Mouse (Mus musculus): ENCODE measurements at regions not wholly inside any gene's neighbourhood (a gene's known extent, or its start where the extent isn't known, plus 50 kb on each side); places are given as distances from the start of the nearest gene placed in this dataset.

- WGBS: 80% methylated on average over 6 of the region's 6 CpGs
- no peaks in the 10 kb centered on the region for H3K4me1 ChIP-seq (ENCODE audit: control insufficient read depth, insufficient read depth, low read length)
- H3K4me2 ChIP-seq (ENCODE audit: low read depth, low read length): no peak overlapping the region
- H3K9me3 ChIP-seq (ENCODE audit: control insufficient read depth, low read length): no peaks in the 10 kb centered on the region
- no peak for ATAC-seq (ENCODE audit: low read depth)
- H3K9ac ChIP-seq (replicated peaks; ENCODE audit: low read depth, low read length): no peak overlapping the region
- no peak overlapping the region for H3K4me3 ChIP-seq (ENCODE audit: low read depth, low read length)
- no peak overlapping the region for H3K27ac ChIP-seq (ENCODE audit: low read depth, low read length)
- H3K36me3 ChIP-seq (ENCODE audit: control insufficient read depth, insufficient read depth, low read length): no peaks in the 10 kb centered on the region
- H3K27me3 ChIP-seq (ENCODE audit: control insufficient read depth, insufficient read depth, low read length): no peaks in the 10 kb centered on the region
These were observed 166.6 kb upstream of the Gm9747 start for GRCm38 (mm10) chr1:82066291-82066690.

- H3K9me3 ChIP-seq (ENCODE audit: control insufficient read depth, low read length): no peaks in the 10 kb centered on the region
- WGBS: 88% methylated on average over 4 of the region's 4 CpGs
- no peak overlapping the region for H3K9ac ChIP-seq (replicated peaks; ENCODE audit: low read depth, low read length)
- H3K4me1 ChIP-seq (ENCODE audit: control insufficient read depth, insufficient read depth, low read length): no peaks in the 10 kb centered on the region
- ATAC-seq (ENCODE audit: low read depth): no peak
- no peaks in the 10 kb centered on the region for H3K36me3 ChIP-seq (ENCODE audit: control insufficient read depth, insufficient read depth, low read length)
- no peaks in the 10 kb centered on the region for H3K27me3 ChIP-seq (ENCODE audit: control insufficient read depth, insufficient read depth, low read length)
- no peak overlapping the region for H3K27ac ChIP-seq (ENCODE audit: low read depth, low read length)
- H3K4me2 ChIP-seq (ENCODE audit: low read depth, low read length): no peak overlapping the region
- H3K4me3 ChIP-seq (ENCODE audit: low read depth, low read length): no peak overlapping the region
These were observed 164.3 kb upstream of the Gm9747 start for GRCm38 (mm10) chr1:82068571-82068970.

GRCm38 (mm10) chr1:82070181-82071109 lies 162.5 kb upstream of the Gm9747 start:
- H3K36me3 ChIP-seq (ENCODE audit: control insufficient read depth, insufficient read depth, low read length): no peaks in the 10 kb centered on the region
- no peak overlapping the region for H3K27ac ChIP-seq (ENCODE audit: low read depth, low read length)
- H3K9me3 ChIP-seq (ENCODE audit: control insufficient read depth, low read length): no peaks in the 10 kb centered on the region
- no peak overlapping the region for H3K9ac ChIP-seq (replicated peaks; ENCODE audit: low read depth, low read length)
- no peak overlapping the region for H3K4me3 ChIP-seq (ENCODE audit: low read depth, low read length)
- H3K27me3 ChIP-seq (ENCODE audit: control insufficient read depth, insufficient read depth, low read length): no peaks in the 10 kb centered on the region
- ATAC-seq (ENCODE audit: low read depth): no peak
- no peak overlapping the region for H3K4me2 ChIP-seq (ENCODE audit: low read depth, low read length)
- H3K4me1 ChIP-seq (ENCODE audit: control insufficient read depth, insufficient read depth, low read length): no peaks in the 10 kb centered on the region
- 62% methylated on average over 9 of the region's 9 CpGs for WGBS

GRCm38 (mm10) chr1:82089136-82089839 lies 143.6 kb upstream of the Gm9747 start:
- Histone ChIP-seq H3K4me2 (ENCODE audit: low read depth, low read length) (no peak overlapping the region), H3K4me1 (ENCODE audit: control insufficient read depth, insufficient read depth, low read length) (no peaks in the 10 kb centered on the region), H3K27me3 (ENCODE audit: control insufficient read depth, insufficient read depth, low read length) (no peaks in the 10 kb centered on the region), H3K27ac (ENCODE audit: low read depth, low read length) (no peak overlapping the region), H3K9ac (replicated peaks; ENCODE audit: low read depth, low read length) (no peak overlapping the region), H3K9me3 (ENCODE audit: control insufficient read depth, low read length) (no peaks in the 10 kb centered on the region), H3K36me3 (ENCODE audit: control insufficient read depth, insufficient read depth, low read length) (no peaks in the 10 kb centered on the region), H3K4me3 (ENCODE audit: low read depth, low read length) (no peak overlapping the region)
- ATAC-seq (ENCODE audit: low read depth): peak; percentile 51; the same call in 1 of the 2 replicates
- WGBS: 38% methylated on average over 6 of the region's 6 CpGs

- Histone ChIP-seq H3K9me3 (ENCODE audit: control insufficient read depth, low read length) (no peaks in the 10 kb centered on the region), H3K27ac (ENCODE audit: low read depth, low read length) (no peak overlapping the region), H3K36me3 (ENCODE audit: control insufficient read depth, insufficient read depth, low read length) (no peaks in the 10 kb centered on the region), H3K9ac (replicated peaks; ENCODE audit: low read depth, low read length) (no peak overlapping the region), H3K27me3 (ENCODE audit: control insufficient read depth, insufficient read depth, low read length) (no peaks in the 10 kb centered on the region), H3K4me2 (ENCODE audit: low read depth, low read length) (no peak overlapping the region), H3K4me1 (ENCODE audit: control insufficient read depth, insufficient read depth, low read length) (no peaks in the 10 kb centered on the region), H3K4me3 (ENCODE audit: low read depth, low read length) (no peak overlapping the region)
- no peak for ATAC-seq (ENCODE audit: low read depth)
- 98% methylated on average over 2 of the region's 2 CpGs for WGBS
These were observed 137.8 kb upstream of the Gm9747 start for GRCm38 (mm10) chr1:82095101-82095500.

- Histone ChIP-seq H3K9me3 (ENCODE audit: control insufficient read depth, low read length) (no peaks in the 10 kb centered on the region), H3K36me3 (ENCODE audit: control insufficient read depth, insufficient read depth, low read length) (no peaks in the 10 kb centered on the region), H3K4me2 (ENCODE audit: low read depth, low read length) (no peak overlapping the region), H3K4me1 (ENCODE audit: control insufficient read depth, insufficient read depth, low read length) (no peaks in the 10 kb centered on the region), H3K4me3 (ENCODE audit: low read depth, low read length) (no peak overlapping the region), H3K27ac (ENCODE audit: low read depth, low read length) (no peak overlapping the region), H3K9ac (replicated peaks; ENCODE audit: low read depth, low read length) (no peak overlapping the region), H3K27me3 (ENCODE audit: control insufficient read depth, insufficient read depth, low read length) (no peaks in the 10 kb centered on the region)
- 52% methylated on average over 5 of the region's 5 CpGs for WGBS
- ATAC-seq (ENCODE audit: low read depth): peak; percentile 60; the same call in 1 of the 2 replicates
These were observed 126.2 kb upstream of the Gm9747 start for GRCm38 (mm10) chr1:82106756-82107155.

GRCm38 (mm10) chr1:82110071-82110635 lies 122.8 kb upstream of the Gm9747 start:
- WGBS: 79% methylated on average over 1 of the region's 1 CpGs
- Histone ChIP-seq H3K4me2 (ENCODE audit: low read depth, low read length) (no peak overlapping the region), H3K4me3 (ENCODE audit: low read depth, low read length) (no peak overlapping the region), H3K36me3 (ENCODE audit: control insufficient read depth, insufficient read depth, low read length) (no peaks in the 10 kb centered on the region), H3K9me3 (ENCODE audit: control insufficient read depth, low read length) (no peaks in the 10 kb centered on the region), H3K27me3 (ENCODE audit: control insufficient read depth, insufficient read depth, low read length) (no peaks in the 10 kb centered on the region), H3K4me1 (ENCODE audit: control insufficient read depth, insufficient read depth, low read length) (no peaks in the 10 kb centered on the region), H3K9ac (replicated peaks; ENCODE audit: low read depth, low read length) (no peak overlapping the region), H3K27ac (ENCODE audit: low read depth, low read length) (no peak overlapping the region)
- no peak for ATAC-seq (ENCODE audit: low read depth)

- Histone ChIP-seq H3K4me3 (ENCODE audit: low read depth, low read length) (no peak overlapping the region), H3K36me3 (ENCODE audit: control insufficient read depth, insufficient read depth, low read length) (no peaks in the 10 kb centered on the region), H3K9ac (replicated peaks; ENCODE audit: low read depth, low read length) (no peak overlapping the region), H3K9me3 (ENCODE audit: control insufficient read depth, low read length) (no peaks in the 10 kb centered on the region), H3K4me2 (ENCODE audit: low read depth, low read length) (no peak overlapping the region), H3K27me3 (ENCODE audit: control insufficient read depth, insufficient read depth, low read length) (no peaks in the 10 kb centered on the region), H3K4me1 (ENCODE audit: control insufficient read depth, insufficient read depth, low read length) (no peaks in the 10 kb centered on the region), H3K27ac (ENCODE audit: low read depth, low read length) (no peak overlapping the region)
- no peak for ATAC-seq (ENCODE audit: low read depth)
- WGBS: 66% methylated on average over 5 of the region's 5 CpGs
These were observed 120.5 kb upstream of the Gm9747 start for GRCm38 (mm10) chr1:82112401-82112800.

GRCm38 (mm10) chr1:82124503-82124902 lies 108.4 kb upstream of the Gm9747 start:
- H3K4me3 ChIP-seq (ENCODE audit: low read depth, low read length): no peak overlapping the region
- no peak overlapping the region for H3K4me2 ChIP-seq (ENCODE audit: low read depth, low read length)
- no peaks in the 10 kb centered on the region for H3K4me1 ChIP-seq (ENCODE audit: control insufficient read depth, insufficient read depth, low read length)
- H3K36me3 ChIP-seq (ENCODE audit: control insufficient read depth, insufficient read depth, low read length): no peaks in the 10 kb centered on the region
- 68% methylated on average over 5 of the region's 5 CpGs for WGBS
- no peak overlapping the region for H3K27ac ChIP-seq (ENCODE audit: low read depth, low read length)
- H3K27me3 ChIP-seq (ENCODE audit: control insufficient read depth, insufficient read depth, low read length): no peaks in the 10 kb centered on the region
- ATAC-seq (ENCODE audit: low read depth): no peak
- no peak overlapping the region for H3K9ac ChIP-seq (replicated peaks; ENCODE audit: low read depth, low read length)
- no peaks in the 10 kb centered on the region for H3K9me3 ChIP-seq (ENCODE audit: control insufficient read depth, low read length)

Data from neural tube, embryonic 14.5 days (tissue).